Mouse (Mus musculus) gastrocnemius, adult 2 months (tissue): ENCODE measurements around the gene Borcs8. TPM values are rescaled to one million over a fixed set of nuclear protein-coding genes. Genes with fewer than 3 reads are reported as not detected.
A peak's percentile ranks its signal among the peaks of the same experiment; 100 is the strongest.

Experiments
- DNase-seq: peaks from one replicate; pipeline ENCODE4 v3.0.0; 2022
- H3K27ac ChIP-seq: fragments of 200-600 bp; 2 replicates; pipeline ENCODE4 v1.8.1; 2022; ENCODE audit warnings: mild to moderate bottlenecking
- H3K4me3 ChIP-seq: fragments of 200-600 bp; 2 replicates; pipeline ENCODE4 v1.8.1; 2022; ENCODE audit warnings: mild to moderate bottlenecking, moderate library complexity
- CTCF ChIP-seq: fragments of 200-600 bp; IDR thresholded peaks from 2 replicates; pipeline ENCODE4 v1.8.1; 2022; ENCODE audit warnings: antibody characterized with exemption, mild to moderate bottlenecking, moderate library complexity
- intact Hi-C: fragments of 180-260 bp; cut with DNase I; formaldehyde crosslinking; loops from one replicate; pipeline ENCODE4 v1.15.1; 2025
- total RNA-seq, 2 experiments: library from RNA; stranded (reverse); gene quantifications; 2 replicates each; pipeline ENCODE4 v1.2.3; 2021

Borcs8 gene
- total RNA-seq, 2 experiments from 2014 or later: 11.6 to 14.8 TPM

GRCm38 (mm10) chr8:70170748-70171147, 31.4 kb downstream of the Borcs8 start:
- TF ChIP-seq CTCF: no peak
- no peak for DNase-seq
- Histone ChIP-seq H3K27ac (no peak overlapping the region), H3K4me3 (no peak overlapping the region)
- intact Hi-C loops: loop anchor here (5.0 kb wide), 1 partner anchor 248 kb away; no protein-coding TSS in a partner anchor

GRCm38 (mm10) chr8:70171240-70171639, 31.9 kb downstream of the Borcs8 start:
- TF ChIP-seq CTCF: no peak
- Histone ChIP-seq H3K27ac (no peak overlapping the region), H3K4me3 (no peak overlapping the region)
- intact Hi-C loops: loop anchor here (5.0 kb wide), 1 partner anchor 249 kb away; no protein-coding TSS in a partner anchor
- DNase-seq: no peak

GRCm38 (mm10) chr8:70172043-70172681, 32.9 kb downstream of the Borcs8 start, which contains the start of gene Tmem161a:
Tmem161a (plus strand) TSS chr8:70172356.
- intact Hi-C loops: loop anchor here (2.0 to 5.0 kb wide), 2 partner anchors 33 to 250 kb away; partner anchors contain the start of genes Borcs8, Mef2b and Rfxank
- TF ChIP-seq CTCF: 0 out of 2 replicates have a peak, but pooled peaks have one; percentile 2
- peak within 1 kb of the TSS; percentile 91 for H3K4me3 ChIP-seq
- peak; percentile 94 for DNase-seq
- H3K27ac ChIP-seq: peak within 1 kb of the TSS; percentile 95

GRCm38 (mm10) chr8:70173320-70173719, 34.0 kb downstream of the Borcs8 start:
- intact Hi-C loops: loop anchor here (2.0 to 5.0 kb wide), 2 partner anchors 35 to 251 kb away; partner anchors contain the start of genes Borcs8, Mef2b and Rfxank
- Histone ChIP-seq H3K27ac (no peak overlapping the region), H3K4me3 (peak overlapping the region; percentile 19; the same call in 1 of the 2 replicates)

GRCm38 (mm10) chr8:70174079-70174478, 34.8 kb downstream of the Borcs8 start:
- no peak overlapping the region for H3K4me3 ChIP-seq
- H3K27ac ChIP-seq: no peak overlapping the region
- no peak for TF ChIP-seq CTCF
- intact Hi-C loops: loop anchor here (5.0 kb wide), 1 partner anchor 252 kb away; no protein-coding TSS in a partner anchor
- no peak for DNase-seq

More at GRCm38 (mm10) chr8:70173320-70173719, 34.0 kb downstream of the Borcs8 start:
- no peak for TF ChIP-seq CTCF
- no peak for DNase-seq

GRCm38 (mm10) chr8:70178231-70178630, 38.9 kb downstream of the Borcs8 start:
- Histone ChIP-seq H3K27ac (no peak overlapping the region), H3K4me3 (no peak overlapping the region)
- DNase-seq: no peak
- intact Hi-C loops: loop anchor here (1.0 kb wide), 1 partner anchor 45 kb away; no protein-coding TSS in a partner anchor
- TF ChIP-seq CTCF: no peak

GRCm38 (mm10) chr8:70179082-70179481, 39.8 kb downstream of the Borcs8 start:
- H3K27ac ChIP-seq: no peak overlapping the region
- H3K4me3 ChIP-seq: no peak overlapping the region
- intact Hi-C loops: no loop called here
- TF ChIP-seq CTCF: peak; percentile 65
- no peak for DNase-seq

- TF ChIP-seq CTCF: no peak
- no peak overlapping the region for H3K27ac ChIP-seq
- intact Hi-C loops: no loop called here
- no peak overlapping the region for H3K4me3 ChIP-seq
- DNase-seq: no peak
Measured at GRCm38 (mm10) chr8:70181212-70181902, 42.1 kb downstream of the Borcs8 start.

- intact Hi-C loops: no loop called here
- DNase-seq: no peak
- TF ChIP-seq CTCF: no peak
- Histone ChIP-seq H3K4me3 (no peak overlapping the region), H3K27ac (peak overlapping the region; percentile 8; the same call in 1 of the 2 replicates)
Measured at GRCm38 (mm10) chr8:70181903-70182252, 42.6 kb downstream of the Borcs8 start.

- Histone ChIP-seq H3K27ac (peak overlapping the region; percentile 50), H3K4me3 (no peak overlapping the region)
- no peak for TF ChIP-seq CTCF
- peak; percentile 48 for DNase-seq
- intact Hi-C loops: no loop called here
Measured at GRCm38 (mm10) chr8:70183194-70183593, 43.9 kb downstream of the Borcs8 start.

- Histone ChIP-seq H3K27ac (no peak overlapping the region), H3K4me3 (no peak overlapping the region)
- intact Hi-C loops: no loop called here
- no peak for TF ChIP-seq CTCF
- DNase-seq: peak; percentile 54
Measured at GRCm38 (mm10) chr8:70188707-70189106, 49.4 kb downstream of the Borcs8 start.

- no peak for DNase-seq
- Histone ChIP-seq H3K4me3 (no peak overlapping the region), H3K27ac (peak overlapping the region; percentile 55)
- TF ChIP-seq CTCF: no peak
- intact Hi-C loops: no loop called here
Measured at GRCm38 (mm10) chr8:70193238-70193637, 53.9 kb downstream of the Borcs8 start.

- Histone ChIP-seq H3K27ac (peak overlapping the region; percentile 55), H3K4me3 (no peak overlapping the region)
- intact Hi-C loops: no loop called here
- no peak for DNase-seq
- TF ChIP-seq CTCF: no peak
Measured at GRCm38 (mm10) chr8:70194191-70194590, 54.9 kb downstream of the Borcs8 start.
